Mouse (Mus musculus) intestine, embryonic 14.5 days (tissue): Measurements from ENCODE around the gene Phf21a. TPM values are rescaled to one million over a fixed set of nuclear protein-coding genes. Genes with fewer than 3 reads are reported as not detected.

Source experiments
- ATAC-seq: fragments of 200-750 bp; cut with Nextera tagmentation; replicated peaks from 2 replicates; pipeline ENCODE4 v1.8.0; 2017; ENCODE audit warnings: low read depth, moderate number of reproducible peaks, moderate TSS enrichment, moderate library complexity; ENCODE audit not compliant: low FRiP score, low TSS enrichment
- DNase-seq: peaks from one replicate; pipeline ENCODE4 v3.0.0-alpha.2; 2018; ENCODE audit warnings: low spot score
- H3K27ac ChIP-seq: fragments of 300-500 bp; sonication (generic); 2 replicates; pipeline ENCODE4 v1.5.1; 2014; ENCODE audit warnings: low read depth, mild to moderate bottlenecking, control low read depth
- H3K27me3 ChIP-seq: fragments of 300-500 bp; sonication (generic); replicated peaks from 2 replicates; pipeline ENCODE4 v1.6.1; 2014; ENCODE audit warnings: low read length, control low read depth; ENCODE audit not compliant: control insufficient read depth, insufficient read depth
- H3K36me3 ChIP-seq: fragments of 300-500 bp; sonication (generic); 2 replicates; pipeline ENCODE4 v1.6.1; 2014; ENCODE audit warnings: low read length, control low read depth; ENCODE audit not compliant: control insufficient read depth, insufficient read depth
- H3K4me1 ChIP-seq: fragments of 300-500 bp; sonication (generic); replicated peaks from 2 replicates; pipeline ENCODE4 v1.6.1; 2014; ENCODE audit warnings: low read length, control low read depth, mixed read lengths; ENCODE audit not compliant: control insufficient read depth, insufficient read depth
- H3K4me2 ChIP-seq: fragments of 300-500 bp; sonication (generic); 2 replicates; pipeline ENCODE4 v1.6.1; 2014; ENCODE audit warnings: low read length
- H3K4me3 ChIP-seq: fragments of 300-500 bp; sonication (generic); 2 replicates; pipeline ENCODE4 v1.5.1; 2014; ENCODE audit warnings: low read depth, low read length, control low read depth, mixed read lengths
- H3K9ac ChIP-seq: fragments of 300-500 bp; sonication (generic); 2 replicates; pipeline ENCODE4 v1.6.1; 2014; ENCODE audit warnings: mild to moderate bottlenecking, low read length
- H3K9me3 ChIP-seq: fragments of 300-500 bp; sonication (generic); 2 replicates; pipeline ENCODE4 v1.6.1; 2016; ENCODE audit warnings: low read length, control low read depth; ENCODE audit not compliant: control insufficient read depth
- WGBS: fragments of 180-500 bp; shearing (Covaris S2); extraction: QIAGEN DNeasy Blood & Tissue Kit; methylation state at CpG from one replicate; pipeline ENCODE4 v1.1.7; 2014; 5-methylcytosine and 5-hydroxymethylcytosine counted together
- polyA plus RNA-seq: library from polyadenylated mRNA; unstranded; fragments of >200 nt; fragmentation: Nextera tagmentation; extraction: Ambion mirVana; gene quantifications from 2 replicates; pipeline ENCODE4 v1.2.1, GENCODE M21; 2014

Phf21a gene
- polyA plus RNA-seq, 1 experiment from 2014 or later: 27.5 TPM

GRCm38 (mm10) chr2:92386821-92387570 lies 294.1 kb downstream of the Phf21a start:
- Histone ChIP-seq H3K36me3 (peaks cover 49% of the 10 kb centered on the region), H3K9me3 (no peaks in the 10 kb centered on the region), H3K27me3 (no peaks in the 10 kb centered on the region), H3K4me3 (no peak overlapping the region), H3K9ac (no peak overlapping the region), H3K4me1 (peaks cover 27% of the 10 kb centered on the region), H3K4me2 (no peak overlapping the region), H3K27ac (no peak overlapping the region)
- 86% methylated on average over 30 of the region's 30 CpGs for WGBS
- ATAC-seq (no peak), DNase-seq (no peak)

GRCm38 (mm10) chr2:92387646-92388045 lies 294.7 kb downstream of the Phf21a start:
- Histone ChIP-seq H3K27ac (no peak overlapping the region), H3K36me3 (peaks cover 43% of the 10 kb centered on the region), H3K4me2 (no peak overlapping the region), H3K9ac (no peak overlapping the region), H3K4me1 (peaks cover 34% of the 10 kb centered on the region), H3K27me3 (no peaks in the 10 kb centered on the region), H3K4me3 (no peak overlapping the region), H3K9me3 (no peaks in the 10 kb centered on the region)
- DNase-seq: no peak
- no peak for ATAC-seq
- 80% methylated on average over 4 of the region's 4 CpGs for WGBS

GRCm38 (mm10) chr2:92388081-92388517 lies 295.2 kb downstream of the Phf21a start:
- no peak for ATAC-seq
- H3K9me3 ChIP-seq: no peaks in the 10 kb centered on the region
- peak overlapping the region; percentile 82 for H3K4me2 ChIP-seq
- H3K4me3 ChIP-seq: peak overlapping the region; percentile 69
- H3K27me3 ChIP-seq: no peaks in the 10 kb centered on the region
- peaks cover 38% of the 10 kb centered on the region for H3K4me1 ChIP-seq
- peak overlapping the region; percentile 56 for H3K9ac ChIP-seq
- no peak overlapping the region for H3K27ac ChIP-seq
- WGBS: 45% methylated on average over 3 of the region's 3 CpGs
- DNase-seq: no peak
- peaks cover 38% of the 10 kb centered on the region for H3K36me3 ChIP-seq

GRCm38 (mm10) chr2:92388891-92389641 lies 296.1 kb downstream of the Phf21a start:
- 2% methylated on average over 57 of the region's 62 CpGs for WGBS
- Histone ChIP-seq H3K36me3 (peaks cover 32% of the 10 kb centered on the region), H3K27ac (peak overlapping the region; percentile 81), H3K9me3 (no peaks in the 10 kb centered on the region), H3K9ac (peak overlapping the region; percentile 56), H3K4me1 (peaks cover 38% of the 10 kb centered on the region), H3K4me2 (peak overlapping the region; percentile 82), H3K4me3 (peak overlapping the region; percentile 69), H3K27me3 (no peaks in the 10 kb centered on the region)
- ATAC-seq: peak; percentile 90
- DNase-seq: peak; percentile 96

GRCm38 (mm10) chr2:92389645-92390044 lies 296.7 kb downstream of the Phf21a start:
- WGBS: 6% methylated on average over 10 of the region's 10 CpGs
- Histone ChIP-seq H3K4me3 (peak overlapping the region; percentile 69), H3K4me2 (peak overlapping the region; percentile 82), H3K27ac (peak overlapping the region; percentile 81), H3K36me3 (peaks cover 27% of the 10 kb centered on the region), H3K9ac (no peak overlapping the region), H3K4me1 (peaks cover 38% of the 10 kb centered on the region), H3K9me3 (no peaks in the 10 kb centered on the region), H3K27me3 (no peaks in the 10 kb centered on the region)
- ATAC-seq (peak; percentile 28), DNase-seq (no peak)

GRCm38 (mm10) chr2:92390206-92390930 lies 297.5 kb downstream of the Phf21a start:
- no peaks in the 10 kb centered on the region for H3K27me3 ChIP-seq
- H3K4me2 ChIP-seq: no peak overlapping the region; the same call in 1 of the 2 replicates
- H3K4me3 ChIP-seq: no peak overlapping the region
- peaks cover 20% of the 10 kb centered on the region for H3K36me3 ChIP-seq
- H3K9ac ChIP-seq: no peak overlapping the region
- no peaks in the 10 kb centered on the region for H3K9me3 ChIP-seq
- ATAC-seq (no peak), DNase-seq (no peak)
- no peak overlapping the region for H3K27ac ChIP-seq
- 75% methylated on average over 6 of the region's 6 CpGs for WGBS
- H3K4me1 ChIP-seq: peaks cover 38% of the 10 kb centered on the region

- no peak overlapping the region for H3K4me3 ChIP-seq
- no peak overlapping the region for H3K27ac ChIP-seq
- WGBS: 90% methylated on average over 8 of the region's 8 CpGs
- H3K4me1 ChIP-seq: peaks cover 38% of the 10 kb centered on the region
- DNase-seq (no peak), ATAC-seq (no peak)
- H3K4me2 ChIP-seq: peak overlapping the region; percentile 63; the same call in 1 of the 2 replicates
- no peak overlapping the region for H3K9ac ChIP-seq
- peaks cover 13% of the 10 kb centered on the region for H3K36me3 ChIP-seq
- H3K9me3 ChIP-seq: no peaks in the 10 kb centered on the region
- no peaks in the 10 kb centered on the region for H3K27me3 ChIP-seq
These were observed 298.2 kb downstream of the Phf21a start for GRCm38 (mm10) chr2:92391116-92391515.

- peak overlapping the region; percentile 63 for H3K4me2 ChIP-seq
- no peak for ATAC-seq
- no peaks in the 10 kb centered on the region for H3K27me3 ChIP-seq
- H3K4me3 ChIP-seq: peak overlapping the region; percentile 34
- no peak for DNase-seq
- 0 out of 2 replicates have a peak, but pooled peaks cover 6% of the 10 kb centered on the region for H3K36me3 ChIP-seq
- H3K9me3 ChIP-seq: no peaks in the 10 kb centered on the region
- H3K27ac ChIP-seq: peak overlapping the region; percentile 71
- peaks cover 38% of the 10 kb centered on the region for H3K4me1 ChIP-seq
- WGBS: 20% methylated on average over 11 of the region's 11 CpGs
- H3K9ac ChIP-seq: peak overlapping the region; percentile 46
These were observed 298.9 kb downstream of the Phf21a start for GRCm38 (mm10) chr2:92391703-92392317.
